Mouse (Mus musculus): ENCODE data around the gene B230219D22Rik.

The B230219D22Rik gene

DNA sequence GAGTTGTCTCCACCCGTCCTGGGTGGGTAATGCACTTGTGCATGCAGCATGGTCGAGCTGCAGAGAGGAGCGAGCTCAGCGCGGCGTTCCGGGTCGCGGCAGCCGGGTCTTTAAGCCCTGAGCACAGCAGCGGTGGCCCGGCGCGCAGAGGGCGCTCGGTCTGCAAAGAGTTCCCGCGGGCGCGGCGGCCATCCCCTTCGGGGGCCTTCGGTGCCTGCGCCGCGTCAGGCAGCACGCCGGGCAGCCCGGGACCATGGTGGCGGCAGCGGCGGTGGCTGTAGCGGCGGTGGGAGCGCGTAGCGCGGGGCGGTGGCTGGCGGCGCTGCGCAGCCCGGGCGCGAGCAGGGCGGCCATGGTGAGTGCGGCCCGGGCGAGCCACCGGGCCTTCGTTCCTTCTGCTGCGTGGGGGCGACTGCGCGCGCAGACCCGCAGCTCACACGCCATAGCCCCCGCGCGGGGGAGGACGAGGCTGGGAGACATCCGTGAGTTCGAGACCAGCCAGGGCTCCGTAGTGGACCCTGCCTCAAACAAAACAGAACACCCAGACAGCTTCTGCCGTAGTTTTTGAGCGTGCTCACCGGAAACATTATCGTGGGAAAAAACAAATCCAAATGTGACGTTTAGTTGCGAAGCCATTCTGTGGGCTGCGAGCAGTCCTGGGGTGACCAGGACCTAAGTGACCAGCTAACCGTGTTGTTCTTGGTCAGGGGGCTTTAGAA, 34.4 kb downstream of the B230219D22Rik start, which contains the start of gene Pcbd2:
TSS of gene Pcbd2 (plus strand) at position 249 of the 719 bp plus-strand sequence.
- peak; percentile 78 to 82 for DNase-seq (ENCODE audit: low spot score in 2 of 2)

DNA sequence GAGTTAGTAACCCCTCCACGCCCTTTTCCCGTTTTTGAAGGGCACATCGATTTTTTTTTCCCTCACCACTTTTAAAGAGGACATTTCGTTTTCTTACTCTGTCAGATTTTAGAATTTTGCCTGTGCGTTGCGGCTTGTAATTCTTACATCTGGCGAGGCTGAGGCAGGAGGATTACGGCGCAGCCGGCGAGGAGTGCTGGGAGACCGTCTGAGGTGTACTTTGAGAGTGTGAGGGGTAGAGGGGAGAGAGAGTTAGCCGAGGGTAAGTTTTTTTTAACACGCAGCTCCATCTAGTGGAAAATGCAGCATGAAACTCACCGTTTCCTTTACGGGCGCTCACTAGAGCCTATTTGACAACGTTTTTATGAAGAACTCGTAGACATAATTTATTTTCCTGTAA, 34.9 kb downstream of the B230219D22Rik start:
- DNase-seq (ENCODE audit: low spot score in 2 of 2): peak; percentile 55 to 70

DNA sequence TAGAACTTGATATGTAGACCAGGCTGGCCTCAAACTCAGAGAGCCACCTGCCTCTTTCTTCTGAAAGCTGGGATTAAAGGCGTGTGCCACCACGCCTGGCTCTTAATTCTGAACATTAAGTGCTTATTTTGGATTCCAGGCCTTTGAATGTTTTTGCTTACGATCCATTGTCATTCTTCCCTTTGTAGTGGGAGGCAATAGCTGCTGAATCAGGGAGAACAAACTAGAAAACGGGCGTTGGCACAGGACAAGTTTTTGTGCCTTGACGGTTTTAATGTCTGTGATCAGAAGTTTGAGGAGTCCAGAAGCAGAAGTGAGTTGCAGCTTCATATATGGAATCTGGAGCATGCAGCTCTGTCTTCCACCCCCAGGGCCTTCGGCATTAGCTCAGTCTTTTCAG, 37.8 kb downstream of the B230219D22Rik start:
- DNase-seq (ENCODE audit: low spot score in 2 of 2): no peak

DNA sequence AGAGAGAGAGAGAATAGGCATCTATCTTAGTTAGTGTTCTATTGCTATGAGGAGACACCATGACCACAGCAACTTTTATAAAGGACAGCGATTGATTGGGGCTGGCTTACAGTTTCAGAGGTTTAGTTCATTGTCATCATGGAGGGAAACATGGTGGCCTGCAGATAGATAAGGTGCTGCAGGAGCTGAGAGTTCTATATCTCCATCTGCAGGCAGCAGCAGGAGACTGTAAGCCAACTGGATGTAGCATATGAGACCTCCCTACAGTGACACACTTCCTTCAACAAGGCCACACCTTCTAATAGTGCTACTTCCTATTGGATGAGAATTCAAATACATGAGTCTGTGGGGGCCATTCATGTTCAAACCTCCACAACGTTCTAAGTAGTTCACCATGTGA, 39.2 kb downstream of the B230219D22Rik start:
- DNase-seq (ENCODE audit: low spot score in 2 of 2): no peak

DNA sequence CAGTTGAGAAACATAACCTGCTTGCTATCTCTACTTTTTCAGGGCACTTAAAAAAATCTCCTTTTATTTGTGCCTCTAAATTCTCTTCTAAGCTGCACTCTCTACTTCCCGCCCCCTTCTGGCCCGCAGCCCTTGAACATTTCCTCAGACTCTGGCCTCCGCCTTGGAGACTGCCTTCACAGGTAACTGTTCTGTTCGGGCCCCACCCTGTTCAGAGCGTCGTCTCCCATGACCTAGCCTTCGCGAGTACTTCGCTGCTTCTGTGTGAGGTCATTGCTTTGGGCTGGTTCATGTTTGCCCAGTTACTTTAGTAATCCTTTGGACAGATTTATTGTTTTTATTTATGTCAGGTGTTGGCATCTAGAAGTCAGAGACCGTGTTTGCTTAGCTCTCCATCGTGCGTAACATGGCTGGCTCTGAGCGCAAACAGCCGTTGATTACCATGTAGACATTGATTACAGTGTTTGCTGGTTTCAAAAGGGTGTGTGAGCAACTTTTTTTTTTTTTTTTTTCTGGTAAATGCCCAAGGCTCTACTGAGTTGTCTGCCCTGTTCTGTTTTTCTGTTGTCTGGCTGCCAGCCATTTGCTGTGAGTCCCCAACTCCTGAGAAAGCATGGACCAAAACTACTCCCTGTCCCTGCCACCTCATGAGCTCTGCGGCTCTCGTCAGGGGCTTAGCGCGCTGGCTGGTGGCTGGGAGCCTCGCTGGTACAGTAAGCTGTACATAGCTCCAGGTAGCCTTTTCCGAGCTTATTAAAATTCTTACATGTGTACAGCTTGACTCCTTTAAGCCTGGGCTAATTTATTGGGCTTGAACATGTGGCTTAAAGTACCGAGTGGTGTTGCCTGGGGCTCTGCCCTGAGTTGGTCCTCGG, 40.9 kb downstream of the B230219D22Rik start:
- DNase-seq (ENCODE audit: low spot score in 2 of 2): no peak

DNA sequence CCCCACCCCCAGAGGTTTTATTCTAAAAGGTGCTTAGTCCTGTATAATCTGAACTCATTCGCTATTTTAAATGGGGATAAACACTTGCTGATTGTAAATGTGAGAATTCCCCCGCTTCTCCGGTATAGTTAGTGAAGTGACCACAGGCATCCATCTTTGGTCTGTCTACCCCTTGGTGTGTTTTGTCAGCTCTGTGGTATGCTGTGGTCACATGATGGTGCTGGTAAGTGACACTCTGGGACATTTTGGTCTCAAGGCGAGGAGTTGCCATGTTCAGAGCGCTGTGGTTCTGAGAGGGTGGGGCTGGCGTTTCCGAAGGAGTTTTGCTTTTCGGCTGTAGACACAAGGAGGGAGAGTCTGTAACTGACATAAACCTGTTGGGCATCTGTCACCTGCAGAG, 45.0 kb downstream of the B230219D22Rik start:
- DNase-seq (ENCODE audit: low spot score in 2 of 2): no peak

DNA sequence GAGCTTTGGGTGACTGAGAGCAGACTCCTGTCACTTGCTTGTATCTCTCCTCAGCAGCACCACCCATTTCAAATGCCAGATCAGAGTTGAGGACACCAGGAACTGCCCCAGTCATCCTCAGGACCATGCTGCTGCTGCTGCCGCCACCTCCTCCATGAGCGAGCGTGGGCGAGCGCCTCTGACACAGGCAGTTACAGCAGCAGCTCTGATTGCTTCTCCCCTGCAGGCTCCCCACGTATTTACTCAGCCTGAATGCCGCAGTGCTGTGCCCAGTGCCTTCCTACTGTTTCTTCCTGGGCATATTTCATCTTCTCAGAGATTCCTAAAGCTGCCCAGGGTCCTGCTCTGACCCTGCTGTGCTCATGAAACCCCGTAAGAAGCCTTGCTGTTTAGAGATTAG, 49.4 kb downstream of the B230219D22Rik start:
- no peak for DNase-seq (ENCODE audit: low spot score in 2 of 2)
